Mouse (Mus musculus): ENCODE measurements at regions not wholly inside any gene's neighbourhood (a gene's known extent, or its start where the extent isn't known, plus 50 kb on each side); places are given as distances from the start of the nearest gene placed in this dataset.
A peak's percentile ranks its signal among the peaks of the same experiment; 100 is the strongest.

DNA sequence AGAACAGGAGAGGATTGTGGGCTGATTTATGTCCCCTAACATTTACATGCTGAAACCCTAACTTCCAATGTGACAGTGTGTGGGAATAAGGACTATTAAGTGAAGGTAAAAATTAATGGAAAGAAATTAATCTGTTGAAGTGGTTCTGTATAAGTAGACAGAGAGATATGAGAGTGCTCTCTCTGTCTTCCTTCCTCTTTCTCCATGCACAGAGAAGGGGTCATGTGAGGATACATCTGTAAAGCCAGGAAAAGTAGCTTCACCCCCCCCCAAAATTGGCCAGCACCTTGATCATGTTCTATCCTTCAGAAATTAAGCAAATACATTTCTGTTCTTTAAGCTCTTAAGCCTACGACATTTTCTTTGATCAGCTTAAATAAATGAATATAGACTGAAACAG is 268.6 kb upstream of the Ccdc54 start:
- DNase-seq (ENCODE audit: low read depth, low spot score), result no peak

DNA sequence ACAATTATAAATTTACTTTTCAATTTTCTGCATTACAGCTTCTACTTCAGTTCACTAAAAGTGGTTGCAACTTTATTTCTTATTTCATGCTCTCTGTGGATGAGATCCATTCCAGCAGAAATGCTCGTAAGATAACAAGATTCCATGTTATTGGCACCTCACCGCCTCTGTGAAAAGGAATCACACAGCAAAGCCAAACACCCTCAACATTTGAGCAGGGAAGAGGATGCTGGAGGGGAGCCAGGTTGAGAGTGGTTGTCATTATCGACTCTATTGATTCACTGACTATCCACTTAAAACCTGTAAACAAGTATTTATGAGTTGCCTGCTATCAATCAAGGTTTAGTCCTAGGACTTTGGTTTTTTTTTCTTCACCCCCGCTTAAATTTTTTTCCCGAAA is 261.1 kb upstream of the Ccdc54 start:
- no peak for DNase-seq (ENCODE audit: low read depth, low spot score)

DNA sequence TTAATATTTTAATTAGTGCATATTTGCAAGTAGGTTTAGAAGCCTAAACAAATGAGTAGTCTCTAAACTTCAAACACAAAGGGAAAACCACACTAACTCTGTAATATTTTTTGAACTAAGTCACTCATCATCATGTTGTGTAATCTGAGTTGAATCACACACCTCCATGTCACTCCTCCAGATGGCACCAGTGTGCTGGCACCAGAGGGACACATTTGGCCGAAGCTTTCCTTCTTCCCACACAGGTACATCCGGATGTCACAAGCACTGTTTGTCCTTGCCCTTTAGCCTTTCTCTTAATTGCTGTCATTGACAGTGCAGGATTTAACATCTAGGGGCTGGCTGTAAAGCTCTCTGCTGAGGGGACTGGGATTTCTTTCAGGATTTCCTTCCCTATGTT is 256.7 kb upstream of the Ccdc54 start:
- DNase-seq (ENCODE audit: low read depth, low spot score), result no peak

DNA sequence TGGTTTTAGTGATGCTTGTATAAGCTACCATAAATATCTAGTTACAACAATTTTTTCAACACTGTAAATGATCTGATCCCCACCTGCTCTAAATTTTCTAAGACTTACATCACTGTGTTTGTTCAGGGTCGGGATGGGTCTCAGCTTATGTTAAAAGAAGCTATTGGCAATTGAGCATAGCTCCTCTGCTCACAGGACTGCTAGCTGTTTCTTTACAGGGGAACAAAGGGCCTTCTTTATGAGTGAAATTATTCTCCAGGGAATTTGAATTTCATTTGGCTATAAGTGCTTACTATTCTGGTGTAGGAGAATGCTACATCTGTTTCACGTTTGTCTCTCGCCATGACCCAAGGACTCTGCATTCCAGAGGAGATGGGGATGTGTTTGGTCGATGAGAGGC is 255.6 kb upstream of the Ccdc54 start:
- DNase-seq (ENCODE audit: low read depth, low spot score), result no peak

DNA sequence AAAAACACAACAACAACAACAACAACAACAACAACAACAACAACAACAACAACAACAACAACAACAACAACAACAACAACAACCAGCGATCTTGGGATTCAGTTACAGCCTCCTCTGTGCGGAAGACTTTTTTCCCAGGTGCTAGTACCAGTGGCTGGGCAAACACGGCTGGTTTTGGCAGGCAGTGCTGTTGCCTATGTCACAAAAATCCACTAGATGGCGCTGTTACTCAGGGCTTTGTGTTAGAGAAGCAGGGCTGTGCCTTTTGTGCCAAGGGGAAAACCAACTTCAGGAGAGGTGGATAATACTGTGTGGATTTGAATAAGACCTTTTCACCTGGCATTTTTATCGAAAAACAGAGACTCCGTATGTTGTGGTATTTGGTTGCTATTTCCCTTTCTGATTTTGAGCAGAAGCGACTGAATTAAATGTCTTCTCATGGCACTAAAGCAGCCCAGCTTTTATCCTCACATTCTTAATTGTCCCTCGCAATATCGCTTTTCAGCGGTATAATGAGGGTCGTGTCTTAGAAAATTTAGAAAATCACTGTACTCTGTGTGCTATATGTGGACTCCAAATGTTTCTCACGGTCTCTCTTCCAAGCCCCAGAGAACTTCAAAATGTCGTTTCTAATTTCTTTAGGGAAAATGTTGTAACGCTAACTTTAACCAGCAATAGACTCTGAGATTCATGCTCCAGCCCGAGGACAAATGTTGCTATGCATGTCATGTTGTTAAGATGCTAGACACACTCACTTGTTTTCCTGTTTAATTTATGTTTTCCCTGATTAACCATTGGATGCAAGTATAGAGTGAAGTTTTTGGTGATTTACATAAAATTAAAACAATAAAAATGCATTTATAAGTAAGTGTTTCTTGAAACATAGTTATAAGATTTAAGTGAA is 251.0 kb upstream of the Ccdc54 start:
- DNase-seq (ENCODE audit: low read depth, low spot score), result peak; percentile 86

DNA sequence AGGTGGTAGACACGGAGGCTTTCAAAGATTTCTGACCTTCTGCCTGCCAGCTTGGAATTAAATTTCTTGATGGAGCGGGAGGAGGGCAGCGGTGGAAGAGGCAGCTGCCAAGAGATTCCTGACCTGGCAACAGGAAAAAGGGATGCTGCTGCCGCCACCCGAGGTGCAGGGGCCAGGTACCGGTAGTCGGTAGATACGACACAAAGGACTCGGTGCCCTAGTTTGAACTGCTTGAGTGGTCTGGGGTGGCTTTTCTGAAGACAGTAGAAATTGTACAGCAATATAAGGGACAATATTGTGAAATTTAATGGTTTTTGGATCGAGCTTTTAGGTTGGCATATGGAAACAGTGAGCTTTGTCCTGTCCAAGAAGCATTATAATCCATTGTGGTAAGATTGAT is 250.3 kb upstream of the Ccdc54 start:
- no peak for DNase-seq (ENCODE audit: low read depth, low spot score)

DNA sequence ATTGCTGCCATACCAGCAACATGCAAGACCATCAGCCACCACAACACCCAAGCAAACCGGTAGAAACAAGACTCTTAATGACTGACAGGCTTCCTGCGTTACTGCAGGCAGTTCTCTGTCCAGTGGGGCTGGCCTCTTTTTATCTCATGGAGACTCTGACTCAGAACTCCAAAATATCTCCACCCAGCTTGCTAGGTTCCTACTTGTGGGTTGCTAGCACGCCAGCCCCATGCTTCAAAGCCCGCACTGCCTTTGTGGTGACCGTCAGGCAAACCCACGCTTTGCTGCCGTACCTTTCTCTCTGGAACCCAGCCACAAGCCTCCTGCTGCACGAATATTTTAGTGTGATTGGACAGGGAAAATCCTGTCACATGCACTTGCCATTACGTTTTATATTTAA is 248.7 kb upstream of the Ccdc54 start:
- DNase-seq (ENCODE audit: low read depth, low spot score), result no peak

DNA sequence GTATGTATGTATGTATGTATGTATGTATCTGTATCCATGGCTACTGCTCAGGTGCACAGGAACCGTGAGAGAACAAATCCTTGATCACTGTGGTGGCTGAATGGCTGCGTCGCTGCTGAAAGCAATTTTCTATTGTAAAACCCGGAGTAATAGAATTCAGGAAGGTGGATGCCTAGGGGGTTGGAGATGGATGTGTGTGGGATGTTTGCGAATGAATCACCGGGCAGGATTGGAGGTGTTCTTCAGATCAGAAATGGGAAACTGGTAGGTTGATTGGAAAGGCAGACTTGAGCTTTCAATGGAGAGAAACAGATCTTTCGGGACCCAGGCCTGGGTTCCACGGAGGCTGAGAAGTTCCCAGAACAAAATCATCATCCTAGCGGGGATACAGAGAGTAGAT is 246.5 kb upstream of the Ccdc54 start:
- no peak for DNase-seq (ENCODE audit: low read depth, low spot score)

DNA sequence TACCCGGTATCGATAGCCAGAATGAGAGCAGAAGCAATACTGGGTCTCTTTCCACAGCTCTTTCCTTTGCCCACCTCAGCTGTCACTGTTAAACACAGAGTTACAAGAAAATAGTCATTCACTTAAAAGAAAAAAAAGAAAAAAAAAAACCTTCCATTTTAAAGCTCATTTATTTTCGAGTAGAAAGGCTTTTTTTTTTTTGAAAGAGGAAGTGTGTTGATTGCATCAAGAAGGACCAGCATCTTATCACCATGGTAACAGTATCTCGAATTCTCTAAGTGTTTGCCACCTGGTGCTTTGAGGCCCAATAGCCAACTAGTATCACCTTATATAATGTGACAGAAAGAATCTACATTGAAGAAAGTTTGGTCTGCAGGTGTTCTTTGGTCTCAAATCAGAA is 245.5 kb upstream of the Ccdc54 start:
- peak; percentile 4 for DNase-seq (ENCODE audit: low read depth, low spot score)

DNA sequence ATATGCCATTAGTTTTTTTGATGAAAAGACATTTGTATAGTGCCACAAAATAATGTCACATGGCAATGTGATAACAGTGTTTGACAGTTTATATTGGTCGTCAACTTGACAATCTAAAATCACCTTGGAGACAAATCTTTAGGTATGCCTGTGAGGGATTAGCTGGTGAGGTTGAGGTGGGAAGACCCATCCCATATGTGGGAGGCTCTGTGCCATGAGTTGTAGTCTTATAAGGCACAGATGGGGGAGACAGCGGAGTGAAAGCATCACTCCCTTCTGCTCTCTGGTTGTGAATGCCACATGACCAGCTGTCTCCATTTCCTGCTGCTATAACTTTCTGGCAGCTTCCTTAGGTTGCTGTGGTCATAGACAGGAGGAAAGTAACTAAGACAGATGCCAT is 242.4 kb upstream of the Ccdc54 start:
- no peak for DNase-seq (ENCODE audit: low read depth, low spot score)

DNA sequence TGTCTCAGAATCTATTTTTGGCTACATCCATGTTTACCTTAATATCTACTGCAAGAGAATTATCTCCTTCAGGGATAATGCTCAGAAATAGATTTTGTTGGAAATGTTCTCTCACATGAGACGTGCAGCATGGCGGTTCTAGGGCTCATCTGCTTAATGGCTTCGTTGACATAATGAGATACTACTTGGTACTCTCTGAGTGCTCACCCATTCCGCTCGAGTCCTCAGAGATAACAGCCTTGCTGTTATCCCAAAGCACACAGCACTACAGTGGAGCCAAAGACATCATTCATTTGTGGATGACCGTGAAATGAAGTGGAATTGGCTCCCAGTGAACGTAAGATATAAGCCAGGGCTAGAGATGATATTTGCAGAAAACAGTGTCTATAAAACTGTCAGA is 231.4 kb upstream of the Ccdc54 start:
- DNase-seq (ENCODE audit: low read depth, low spot score), result no peak

DNA sequence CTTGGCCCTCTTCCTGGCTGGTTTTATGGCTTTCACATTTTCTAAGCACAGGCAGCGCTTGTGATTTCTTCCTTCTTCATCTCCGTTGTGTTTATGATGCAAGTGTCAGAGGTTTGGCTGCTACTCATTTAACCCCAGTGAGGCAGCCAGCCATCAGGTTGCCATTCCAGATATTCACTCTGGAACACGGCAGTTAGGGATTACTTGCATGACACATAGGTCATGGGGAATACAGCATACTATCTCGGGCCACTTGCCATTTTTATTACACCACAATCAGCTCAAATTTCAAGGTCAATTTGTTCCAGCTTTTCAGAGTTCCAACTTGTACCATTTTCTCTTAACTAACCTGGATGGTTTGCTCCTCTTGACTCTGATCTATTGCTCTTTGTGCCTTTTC is 223.7 kb upstream of the Ccdc54 start:
- DNase-seq (ENCODE audit: low read depth, low spot score), result no peak

DNA sequence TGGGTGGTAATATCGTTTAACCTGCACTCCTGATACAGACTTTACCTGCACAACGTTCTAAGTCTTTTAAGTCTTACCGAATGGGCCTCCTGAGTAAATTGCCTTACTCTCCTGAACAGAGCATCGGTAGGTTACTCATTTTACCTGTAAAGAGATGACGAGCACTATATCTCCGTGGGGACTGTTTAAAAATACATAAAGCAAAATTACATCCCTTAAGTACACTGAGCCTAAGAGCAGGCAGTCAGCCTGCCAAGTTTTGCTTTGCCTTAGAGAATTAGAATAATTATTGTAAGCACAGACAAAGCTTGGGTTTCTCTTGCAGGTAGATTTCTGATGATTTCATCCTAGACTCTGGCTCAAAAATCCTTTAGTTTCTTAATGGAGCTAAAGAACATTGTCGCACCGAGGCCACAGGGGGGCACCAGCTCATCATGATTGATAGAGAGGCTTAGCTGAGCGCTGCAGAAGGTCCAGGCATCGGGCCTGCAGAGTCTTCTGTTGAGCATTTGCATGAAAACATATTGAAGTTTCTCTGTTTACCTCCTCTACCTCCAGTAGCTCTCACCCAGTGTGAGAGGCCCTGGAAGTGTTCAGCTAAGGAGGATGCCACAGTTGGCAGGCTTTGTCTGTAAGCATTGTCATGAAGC is 208.3 kb upstream of the Ccdc54 start:
- DNase-seq (ENCODE audit: low read depth, low spot score), result peak; percentile 71

DNA sequence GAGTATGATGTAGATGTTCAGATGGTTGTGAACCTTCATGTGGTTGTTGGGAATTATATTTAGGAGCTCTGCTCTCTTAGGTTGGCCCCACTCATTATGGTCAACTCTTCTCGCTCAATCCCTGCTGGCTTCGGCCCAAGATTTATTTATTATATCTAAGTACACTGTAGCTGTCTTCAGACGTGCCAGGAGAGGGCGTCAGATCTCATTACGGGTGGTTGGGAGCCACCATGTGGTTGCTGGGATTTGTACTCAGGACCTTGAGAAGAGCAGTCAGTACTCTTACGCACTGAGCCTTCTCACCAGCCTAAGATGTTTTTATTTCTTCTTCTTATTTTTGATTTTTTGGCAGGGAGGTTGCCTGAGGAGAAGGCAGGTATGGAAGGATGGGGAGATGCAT is 207.1 kb upstream of the Ccdc54 start:
- peak; percentile 52 for DNase-seq (ENCODE audit: low read depth, low spot score)

DNA sequence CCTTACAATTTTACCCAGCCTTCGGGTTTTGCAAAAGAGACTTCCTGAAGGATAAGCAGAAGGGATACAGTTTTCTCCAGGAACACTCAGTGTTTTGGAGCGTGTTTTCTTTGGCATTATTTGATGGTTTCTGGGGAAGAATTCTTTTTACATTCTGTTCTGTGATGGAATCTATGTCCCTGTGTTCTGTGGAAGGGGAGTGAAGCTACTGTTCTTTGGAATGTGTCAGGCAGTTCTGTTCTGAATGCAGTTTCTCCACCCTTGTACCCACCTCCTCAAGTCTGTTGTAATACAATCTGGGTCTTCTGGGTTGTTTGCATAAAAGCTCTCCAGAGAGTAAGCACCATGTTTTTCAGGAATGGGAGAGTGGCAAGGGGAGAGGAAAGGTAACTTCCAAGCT is 202.0 kb upstream of the Ccdc54 start:
- DNase-seq (ENCODE audit: low read depth, low spot score), result peak; percentile 40

DNA sequence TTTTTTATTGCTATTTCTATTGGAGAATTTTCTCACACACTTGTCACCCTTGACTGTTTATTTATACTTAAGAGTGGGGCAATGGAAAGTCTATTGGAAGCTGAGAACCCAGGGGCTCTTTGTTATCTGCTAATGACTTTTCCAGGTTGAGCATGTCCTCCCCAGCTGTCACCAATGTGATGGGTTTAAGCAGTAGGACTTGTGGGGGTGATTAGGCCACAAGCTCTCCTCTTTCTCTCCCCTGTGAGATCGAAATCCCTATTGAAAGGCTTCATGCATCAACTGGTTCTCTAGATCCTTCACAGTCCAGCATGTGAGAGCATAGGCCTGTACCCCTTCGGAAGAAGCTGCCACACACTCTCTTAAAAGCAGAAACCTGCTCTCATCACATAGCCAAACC is 201.6 kb upstream of the Ccdc54 start:
- DNase-seq (ENCODE audit: low read depth, low spot score), result no peak

DNA sequence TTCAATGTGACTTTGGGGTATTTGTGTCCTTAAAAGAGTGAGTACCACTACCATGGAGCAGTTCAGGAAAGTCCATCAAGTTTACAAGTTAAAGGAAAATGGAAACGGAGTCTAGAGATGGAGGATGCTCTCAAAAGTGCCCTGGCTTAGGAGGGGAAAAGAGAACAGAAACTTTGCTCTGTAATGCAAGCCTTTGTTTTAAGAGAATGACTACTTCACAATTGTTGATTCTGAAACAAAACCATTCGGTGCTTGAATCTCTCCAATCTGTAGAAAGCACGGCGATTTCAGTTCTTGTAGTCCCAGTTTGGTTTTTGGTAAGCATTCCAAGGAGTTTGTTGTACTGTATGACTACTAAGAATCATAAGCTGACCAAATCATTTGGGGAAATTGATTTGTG is 197.7 kb upstream of the Ccdc54 start:
- no peak for DNase-seq (ENCODE audit: low read depth, low spot score)

DNA sequence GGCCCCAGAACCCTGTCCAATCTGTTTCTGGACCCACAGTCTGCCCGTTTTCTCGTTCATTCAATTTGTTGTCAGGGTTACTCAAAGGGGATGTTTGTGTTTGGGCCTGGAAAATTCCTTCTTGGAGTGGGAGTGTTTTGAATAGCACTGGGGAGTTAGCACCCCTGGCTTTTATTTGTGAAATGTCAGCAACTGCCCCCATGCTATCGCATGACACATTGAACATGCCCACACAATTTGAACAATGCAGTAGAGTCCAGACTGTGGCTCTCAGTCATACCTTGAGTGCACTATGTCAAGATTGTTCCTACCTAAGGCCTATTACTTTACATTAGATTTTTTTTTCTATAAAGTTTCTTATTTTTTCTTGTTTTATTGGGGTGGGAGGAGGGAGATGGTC is 195.2 kb upstream of the Ccdc54 start:
- DNase-seq (ENCODE audit: low read depth, low spot score), result no peak

DNA sequence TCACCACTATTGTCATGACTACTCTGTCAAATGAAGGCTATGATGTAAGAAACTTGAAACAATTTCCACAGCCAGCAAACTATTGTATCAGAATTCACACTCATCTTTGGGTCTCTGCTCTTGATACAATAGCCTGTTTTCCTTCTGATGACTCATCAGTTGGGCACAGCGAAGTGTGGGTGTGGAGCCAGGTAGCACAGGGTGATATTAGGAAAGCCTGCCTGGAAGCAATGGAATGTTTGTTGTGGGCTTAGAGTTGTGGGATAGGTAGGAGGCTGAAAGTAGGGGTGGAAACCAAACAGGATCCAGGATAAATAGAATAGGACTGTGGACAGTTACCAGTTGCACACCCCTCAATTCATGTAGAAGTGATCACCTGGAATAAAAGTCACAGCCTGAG is 194.4 kb upstream of the Ccdc54 start:
- no peak for DNase-seq (ENCODE audit: low read depth, low spot score)

DNA sequence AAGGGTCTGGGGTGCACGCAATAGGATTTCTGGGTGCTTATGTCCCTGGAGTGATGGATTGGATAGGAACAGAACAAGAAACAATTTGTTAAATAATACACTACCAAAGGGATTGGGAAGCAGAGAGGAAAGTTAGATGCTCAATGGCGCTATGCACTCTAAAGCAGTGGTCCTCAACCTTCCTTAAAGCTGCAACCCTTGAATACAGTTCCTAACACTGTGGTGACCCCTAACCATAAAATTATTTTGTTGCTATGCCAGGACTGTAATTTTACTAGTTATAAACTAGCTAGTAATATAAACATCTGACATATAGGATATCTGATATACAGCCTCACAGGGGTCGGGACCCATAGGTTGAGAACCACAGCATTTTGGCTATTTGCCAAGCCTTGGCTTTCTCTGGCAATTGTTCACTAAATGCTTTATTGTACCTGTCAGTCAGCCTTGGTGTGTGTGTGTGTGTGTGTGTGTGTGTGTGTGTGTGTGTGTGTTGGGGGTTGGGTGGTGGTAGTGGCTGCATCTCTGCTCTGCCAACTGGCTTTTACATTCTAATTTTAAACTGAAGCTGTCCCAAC is 193.8 kb upstream of the Ccdc54 start:
- DNase-seq (ENCODE audit: low read depth, low spot score), result no peak

DNA sequence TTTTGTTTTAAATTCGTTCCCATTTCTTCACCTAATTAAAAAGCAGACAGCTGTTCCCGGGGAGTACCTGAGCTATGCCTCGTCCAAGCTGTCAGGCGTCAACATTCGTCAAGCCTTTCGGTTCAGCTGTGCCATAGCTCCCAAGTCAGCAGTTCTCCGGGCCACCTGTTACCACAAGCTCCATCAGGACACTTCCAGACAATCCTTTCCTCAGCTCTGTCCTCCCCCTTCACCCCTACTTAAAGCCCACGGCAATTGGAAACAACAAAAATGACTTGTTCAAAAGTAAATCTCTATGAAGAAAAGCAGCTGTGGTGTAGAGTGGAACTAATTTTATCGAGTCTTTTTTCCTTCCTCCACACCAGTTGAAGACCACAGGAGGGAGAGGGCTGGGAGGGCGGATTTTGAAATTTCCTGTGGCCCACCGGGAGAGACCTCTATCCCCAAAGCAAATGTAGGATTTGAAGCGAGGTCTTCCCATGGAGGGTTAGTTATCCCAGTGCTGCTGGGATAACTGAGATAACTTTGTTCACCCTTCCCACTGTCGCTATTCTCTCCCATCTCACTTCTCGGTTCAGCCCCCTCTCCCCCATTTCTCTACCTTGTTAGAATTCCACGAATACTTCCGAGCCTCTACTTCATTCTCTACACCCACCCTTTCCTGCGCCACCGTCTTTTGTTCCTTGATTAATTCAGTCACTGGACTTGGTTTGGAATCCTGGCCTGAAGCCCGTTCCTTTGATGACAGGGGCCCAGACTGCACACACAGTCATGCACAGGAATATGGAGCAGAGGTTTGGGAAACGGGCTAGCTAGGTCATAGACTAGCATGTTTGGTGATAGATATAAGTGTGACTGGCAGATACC is 193.1 kb upstream of the Ccdc54 start:
- peak; percentile 64 for DNase-seq (ENCODE audit: low read depth, low spot score)

DNA sequence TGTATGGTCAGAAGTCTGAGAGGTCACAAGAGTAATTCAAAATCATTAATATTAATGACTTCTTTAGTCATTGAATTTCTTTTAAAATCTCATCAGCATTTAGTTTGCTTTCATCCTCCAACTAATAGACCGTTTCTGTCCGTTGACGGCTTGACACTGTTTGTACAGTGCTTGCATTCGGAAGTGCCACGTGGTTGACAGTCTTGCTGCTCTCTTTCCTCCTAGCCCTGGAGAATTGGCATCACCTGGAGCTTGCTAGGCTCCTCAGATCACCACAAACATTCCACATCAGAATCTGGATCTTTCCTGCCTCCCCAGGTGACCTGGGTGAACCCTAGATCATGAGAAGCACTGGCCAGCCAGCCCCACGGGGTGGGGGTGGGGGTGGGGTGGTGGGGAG is 192.3 kb upstream of the Ccdc54 start:
- peak; percentile 47 for DNase-seq (ENCODE audit: low read depth, low spot score)

Data from R1 (cell line).